Mouse (Mus musculus) ZHBTc4 (cell line): ENCODE measurements around the gene L3hypdh.
A peak's percentile ranks its signal among the peaks of the same experiment; 100 is the strongest.

ENCODE experiments used
- DNase-seq: peaks from one replicate; pipeline ENCODE4 v3.0.0-alpha.2; 2011; ENCODE audit warnings: low read depth, low spot score

Gene L3hypdh

GRCm38 (mm10) chr12:72053851-72054250, 31.4 kb downstream of the L3hypdh start:
- peak; percentile 78 for DNase-seq

DNA sequence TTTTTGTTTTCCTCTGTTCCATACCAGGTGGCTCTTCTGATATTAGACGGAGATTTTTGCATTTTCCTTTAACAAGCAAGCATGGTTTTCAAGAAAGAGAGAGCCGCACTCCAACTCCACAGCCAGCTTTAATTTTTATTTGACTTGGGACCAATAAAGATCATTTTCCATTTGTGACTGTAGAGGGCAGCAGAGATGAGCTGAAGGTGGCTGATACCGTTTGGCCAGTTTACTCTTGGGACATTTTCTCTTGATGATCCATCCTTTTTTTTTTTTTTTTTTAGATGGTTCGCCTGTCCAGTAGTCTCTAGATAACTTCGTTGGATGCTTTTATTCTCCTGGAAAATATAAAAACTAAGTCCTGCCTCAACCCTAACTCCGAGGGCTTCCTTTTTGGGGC, 31.9 kb downstream of the L3hypdh start:
- DNase-seq, result peak; percentile 70

- peak; percentile 88 for DNase-seq
These were observed 32.7 kb downstream of the L3hypdh start for GRCm38 (mm10) chr12:72052571-72052970.

DNA sequence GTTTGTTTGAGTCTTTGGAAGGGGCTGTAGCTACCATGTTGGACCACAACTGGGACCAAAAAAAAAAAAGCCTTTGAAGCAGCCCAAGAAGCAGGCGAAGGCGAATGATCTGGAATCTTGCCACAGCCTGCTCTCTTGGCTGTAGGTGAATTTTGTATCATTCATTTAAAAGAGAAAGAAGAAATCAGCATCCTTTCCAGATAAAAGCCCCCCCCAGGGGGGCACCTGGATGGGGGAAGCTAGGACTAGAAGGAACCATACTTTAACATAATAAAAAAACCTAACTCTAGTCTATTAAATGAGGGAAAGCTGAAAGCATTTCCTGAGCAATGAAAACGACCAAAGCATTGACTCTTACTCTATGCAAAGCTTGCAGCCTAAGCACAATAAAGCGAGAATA, 34.4 kb downstream of the L3hypdh start:
- DNase-seq, result peak; percentile 54

DNA sequence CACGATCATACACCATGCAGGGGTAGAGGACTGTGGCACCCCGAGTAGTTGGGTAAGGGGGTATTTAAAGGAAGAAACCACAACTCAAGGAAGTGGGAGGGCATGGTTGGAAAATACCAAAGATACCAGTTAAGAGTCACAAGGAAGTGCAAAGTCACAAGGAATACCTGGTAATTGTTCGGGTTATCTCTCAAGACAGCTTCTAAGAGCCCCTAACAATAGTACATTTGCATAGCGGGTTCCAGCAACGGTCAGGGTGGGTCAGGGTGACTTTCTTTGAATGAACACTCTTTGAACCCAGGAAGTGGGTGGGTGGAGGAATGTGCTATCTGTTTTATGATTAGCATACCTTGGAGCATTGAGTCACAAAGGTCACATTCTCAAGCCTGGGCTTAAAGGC, 35.1 kb downstream of the L3hypdh start:
- peak; percentile 50 for DNase-seq

- no peak for DNase-seq
These were observed 37.7 kb downstream of the L3hypdh start for GRCm38 (mm10) chr12:72047513-72047912.

- DNase-seq, result no peak
These were observed 44.0 kb downstream of the L3hypdh start for GRCm38 (mm10) chr12:72041238-72041637.

DNA sequence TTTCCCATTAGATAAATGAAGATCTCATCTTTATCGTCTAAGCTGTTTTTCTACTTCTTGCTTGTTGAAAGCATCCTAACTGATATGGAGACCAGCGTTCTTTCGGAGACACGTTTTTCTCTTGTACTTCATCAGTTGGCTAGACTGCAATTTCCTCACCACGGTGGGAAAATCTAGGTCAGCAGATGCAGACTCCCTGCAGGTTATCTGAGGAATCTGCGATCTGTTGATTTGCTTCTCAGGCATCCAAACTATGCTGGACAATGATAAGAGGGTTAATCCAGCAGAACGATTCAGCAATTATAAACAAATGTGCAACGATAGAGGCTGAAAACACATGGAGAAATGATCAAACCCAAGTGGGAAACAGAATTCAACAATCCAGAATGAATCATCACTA, 45.7 kb downstream of the L3hypdh start:
- DNase-seq, result no peak

- no peak for DNase-seq
These were observed 46.4 kb downstream of the L3hypdh start for GRCm38 (mm10) chr12:72038866-72039265.

- DNase-seq, result no peak
These were observed 48.2 kb downstream of the L3hypdh start for GRCm38 (mm10) chr12:72037049-72037448.

DNA sequence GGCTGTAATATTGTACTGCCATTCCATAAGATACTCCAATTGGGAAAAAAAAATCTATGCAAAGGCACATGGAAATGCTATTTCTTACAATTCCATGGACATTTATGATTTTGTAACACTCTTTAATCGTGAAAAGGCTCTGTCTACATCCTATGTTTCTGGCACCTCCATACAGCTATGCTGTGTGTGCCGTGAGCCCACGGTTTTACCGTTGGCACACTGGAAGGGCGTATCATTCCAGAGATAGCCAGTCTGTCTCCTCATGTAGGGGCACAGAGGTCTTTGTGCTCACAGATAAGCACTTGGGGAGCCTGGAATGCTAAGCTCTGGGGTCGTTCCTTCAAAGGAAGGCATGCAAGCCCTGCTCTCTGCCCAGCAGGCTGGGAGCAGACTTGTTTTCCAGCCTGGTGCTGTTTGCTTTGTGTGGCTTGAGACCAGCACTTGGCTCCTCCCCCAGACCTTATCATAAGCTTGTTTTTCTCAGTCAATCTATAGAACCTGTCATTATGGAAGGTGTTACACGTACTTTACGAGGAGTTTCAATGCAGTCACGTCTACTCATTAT, 49.1 kb downstream of the L3hypdh start:
- DNase-seq, result no peak

DNA sequence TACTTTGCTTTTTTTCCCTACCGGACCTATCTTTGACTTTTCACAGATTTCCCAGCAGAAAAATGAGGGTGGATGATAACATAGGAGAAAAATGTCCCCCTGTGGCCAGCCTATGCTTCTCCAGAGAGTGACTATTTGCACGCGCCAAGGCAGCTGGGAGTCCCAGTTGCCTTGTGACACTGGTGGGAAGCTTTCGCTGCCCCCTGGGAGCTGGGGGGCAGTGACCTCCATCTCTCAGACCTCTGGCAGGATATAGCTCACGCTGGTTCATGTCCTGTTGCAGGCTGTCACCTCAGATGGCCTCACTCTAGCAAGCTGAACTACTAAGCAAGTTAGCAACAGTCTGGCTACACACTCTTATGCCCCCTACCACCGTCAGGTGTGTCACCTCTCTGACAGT, 53.4 kb downstream of the L3hypdh start:
- no peak for DNase-seq

GRCm38 (mm10) chr12:72031171-72031570, 54.1 kb downstream of the L3hypdh start:
- DNase-seq, result no peak

GRCm38 (mm10) chr12:72025275-72025795, 59.9 kb downstream of the L3hypdh start:
- DNase-seq, result no peak

DNA sequence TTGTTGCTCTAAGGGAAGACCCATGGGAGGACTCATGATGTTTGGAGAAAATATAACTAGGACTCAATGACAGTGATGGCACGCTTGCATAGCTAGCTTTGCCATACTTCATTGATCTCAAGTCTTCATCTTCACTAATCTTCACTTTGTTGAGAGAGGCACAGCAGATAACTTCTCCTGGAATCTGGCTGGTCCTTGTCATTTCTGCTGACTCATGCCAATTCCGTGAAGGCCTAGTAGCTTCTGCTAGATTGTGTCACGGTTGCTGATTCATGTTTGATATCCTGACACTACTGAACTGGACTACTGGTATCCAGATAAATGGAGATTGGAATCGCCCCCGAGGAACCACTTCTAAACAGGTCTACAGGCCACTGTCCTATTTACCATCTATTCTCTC, 61.7 kb downstream of the L3hypdh start:
- no peak for DNase-seq
